Mouse (Mus musculus) hindbrain, embryonic 11.5 days (tissue): ENCODE measurements around the gene Ash1l. TPM values are rescaled to one million over a fixed set of nuclear protein-coding genes. Genes with fewer than 3 reads are reported as not detected.
A peak's percentile ranks its signal among the peaks of the same experiment; 100 is the strongest.
"Not testable (repeated sequence)": the region's sequence is repeated elsewhere in the genome, so short reads cannot be mapped to it uniquely, and the experiment has no call there.

Experiments used
- ATAC-seq: fragments of 200-750 bp; cut with Nextera tagmentation; 2 replicates; pipeline ENCODE4 v1.8.0; 2017; ENCODE audit warnings: mild to moderate bottlenecking, moderate TSS enrichment, moderate library complexity; ENCODE audit not compliant: low FRiP score
- DNase-seq: peaks from one replicate; pipeline ENCODE4 v3.0.0-alpha.2; 2015; ENCODE audit warnings: low spot score
- H3K27ac ChIP-seq: fragments of 300-500 bp; sonication (generic); 2 replicates; pipeline ENCODE4 v1.5.1; 2014; ENCODE audit warnings: mild to moderate bottlenecking, low read depth, low read length
- H3K27me3 ChIP-seq: fragments of 300-500 bp; sonication (generic); 2 replicates; pipeline ENCODE4 v1.6.1; 2014; ENCODE audit warnings: mild to moderate bottlenecking, low read length, moderate library complexity, mixed read lengths; ENCODE audit not compliant: control insufficient read depth, insufficient read depth
- H3K36me3 ChIP-seq: fragments of 300-500 bp; sonication (generic); 2 replicates; pipeline ENCODE4 v1.6.1; 2014; ENCODE audit warnings: mild to moderate bottlenecking, low read length, moderate library complexity, mixed read lengths; ENCODE audit not compliant: control insufficient read depth, insufficient read depth
- H3K4me1 ChIP-seq: fragments of 300-500 bp; sonication (generic); replicated peaks from 2 replicates; pipeline ENCODE4 v1.6.1; 2014; ENCODE audit warnings: low read length, mixed read lengths; ENCODE audit not compliant: control insufficient read depth, insufficient read depth
- H3K4me2 ChIP-seq: fragments of 300-500 bp; sonication (generic); replicated peaks from 2 replicates; pipeline ENCODE4 v1.6.1; 2014; ENCODE audit warnings: mild to moderate bottlenecking, low read depth, low read length
- H3K4me3 ChIP-seq: fragments of 300-500 bp; sonication (generic); 2 replicates; pipeline ENCODE4 v1.5.1; 2014; ENCODE audit warnings: low read depth, low read length
- H3K9ac ChIP-seq: fragments of 300-500 bp; sonication (generic); 2 replicates; pipeline ENCODE4 v1.6.1; 2014; ENCODE audit warnings: low read depth, low read length
- H3K9me3 ChIP-seq: fragments of 300-500 bp; sonication (generic); 2 replicates; pipeline ENCODE4 v1.6.1; 2016; ENCODE audit warnings: low read length; ENCODE audit not compliant: control insufficient read depth
- WGBS: fragments of 180-500 bp; shearing (Covaris S2); extraction: QIAGEN DNeasy Blood & Tissue Kit; methylation state at CpG from one replicate; pipeline ENCODE4 v1.1.7; 2014; 5-methylcytosine and 5-hydroxymethylcytosine counted together
- polyA plus RNA-seq: library from polyadenylated mRNA; unstranded; fragments of >200 nt; fragmentation: Nextera tagmentation; extraction: Ambion mirVana; gene quantifications from 2 replicates; pipeline ENCODE4 v1.2.1, GENCODE M21; 2014

The Ash1l gene
- polyA plus RNA-seq, 1 experiment from 2014 or later, result 22.9 TPM

DNA sequence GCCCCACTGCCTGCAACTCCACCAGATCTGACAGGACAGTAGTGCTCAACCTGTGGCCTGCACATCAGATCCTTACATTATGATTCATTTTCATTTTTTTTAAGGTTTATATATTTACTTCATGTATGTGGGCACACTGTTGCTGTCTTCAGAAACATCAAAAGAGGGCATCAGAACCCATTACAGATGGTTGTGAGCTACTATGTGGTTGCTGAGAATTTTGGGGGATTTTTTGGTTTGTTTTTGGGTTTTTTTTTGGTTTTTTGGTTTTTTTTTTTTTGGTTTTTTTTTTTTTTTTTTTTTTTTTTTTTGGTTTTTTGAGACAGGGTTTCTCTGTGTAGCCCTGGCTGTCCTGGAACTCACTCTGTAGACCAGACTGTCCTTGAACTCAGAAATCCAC is 131.9 kb downstream of the Ash1l start:
- H3K27ac ChIP-seq, H3K36me3 ChIP-seq, ATAC-seq, H3K9ac ChIP-seq, H3K4me2 ChIP-seq, H3K9me3 ChIP-seq, DNase-seq, H3K4me3 ChIP-seq, H3K4me1 ChIP-seq, H3K27me3 ChIP-seq: not testable (repeated sequence)

DNA sequence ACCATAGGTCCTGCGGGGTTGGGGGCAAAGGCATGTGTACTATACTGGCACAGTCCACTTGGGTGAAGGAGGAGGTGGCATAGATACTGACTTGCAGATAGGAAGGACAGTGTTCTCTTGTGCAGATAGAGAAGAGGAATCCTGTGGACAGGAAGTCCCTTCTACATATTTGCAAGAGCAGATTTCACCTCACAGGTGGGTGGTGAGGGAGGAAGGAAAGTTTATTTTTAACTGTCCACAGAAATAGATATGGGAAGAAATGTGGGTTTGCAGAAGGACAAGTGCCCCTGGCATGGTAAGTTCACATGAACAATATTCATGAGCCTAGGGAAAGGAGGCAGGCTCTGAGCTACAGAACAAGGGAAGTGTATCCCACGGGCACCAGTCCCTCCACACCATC is 133.7 kb downstream of the Ash1l start:
- no peak overlapping the region for H3K4me2 ChIP-seq
- ATAC-seq (no peak), DNase-seq (no peak)
- no peak overlapping the region for H3K27ac ChIP-seq
- WGBS, result 90% methylated on average over 2 of the region's 2 CpGs
- H3K36me3 ChIP-seq, result peaks cover 6% of the 10 kb centered on the region; the same call in 1 of the 2 replicates
- no peak overlapping the region for H3K9ac ChIP-seq
- H3K27me3 ChIP-seq, result peaks cover 9% of the 10 kb centered on the region
- 0 out of 2 replicates have a peak, but pooled peaks cover 2% of the 10 kb centered on the region for H3K4me1 ChIP-seq
- no peaks in the 10 kb centered on the region for H3K9me3 ChIP-seq
- H3K4me3 ChIP-seq, result no peak overlapping the region

DNA sequence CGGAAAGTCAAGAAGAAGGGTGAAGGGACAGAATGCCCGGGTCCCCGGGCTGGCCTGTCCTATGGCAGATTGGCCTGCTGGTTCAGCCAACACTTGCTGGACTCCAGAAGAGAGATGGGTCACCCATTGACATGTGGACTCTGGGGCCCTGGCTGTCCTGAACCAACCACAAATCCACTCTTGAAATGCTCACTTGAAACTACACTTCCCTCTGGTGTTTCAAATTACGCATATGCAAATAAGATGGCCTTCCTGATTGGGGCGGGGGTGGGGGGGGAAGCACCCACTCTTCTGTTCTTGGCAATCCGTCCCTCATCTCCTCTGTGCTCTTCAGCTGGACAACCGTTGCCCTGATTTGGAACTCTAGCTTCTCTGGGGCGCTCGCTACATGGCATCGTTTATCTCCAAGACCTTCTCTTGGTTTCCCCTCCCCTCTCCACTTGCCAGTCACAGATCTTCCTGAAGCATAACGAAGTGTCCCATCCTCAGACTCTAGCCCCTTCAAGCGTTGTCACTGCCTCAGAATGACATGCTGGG is 134.3 kb downstream of the Ash1l start:
- Histone ChIP-seq H3K27ac (no peak overlapping the region), H3K27me3 (peaks cover 11% of the 10 kb centered on the region), H3K4me3 (no peak overlapping the region), H3K4me2 (no peak overlapping the region), H3K9ac (no peak overlapping the region), H3K9me3 (no peaks in the 10 kb centered on the region), H3K36me3 (peaks cover 4% of the 10 kb centered on the region; the same call in 1 of the 2 replicates), H3K4me1 (0 out of 2 replicates have a peak, but pooled peaks cover 2% of the 10 kb centered on the region)
- no peak for ATAC-seq
- no peak for DNase-seq
- WGBS, result 82% methylated on average over 12 of the region's 12 CpGs

DNA sequence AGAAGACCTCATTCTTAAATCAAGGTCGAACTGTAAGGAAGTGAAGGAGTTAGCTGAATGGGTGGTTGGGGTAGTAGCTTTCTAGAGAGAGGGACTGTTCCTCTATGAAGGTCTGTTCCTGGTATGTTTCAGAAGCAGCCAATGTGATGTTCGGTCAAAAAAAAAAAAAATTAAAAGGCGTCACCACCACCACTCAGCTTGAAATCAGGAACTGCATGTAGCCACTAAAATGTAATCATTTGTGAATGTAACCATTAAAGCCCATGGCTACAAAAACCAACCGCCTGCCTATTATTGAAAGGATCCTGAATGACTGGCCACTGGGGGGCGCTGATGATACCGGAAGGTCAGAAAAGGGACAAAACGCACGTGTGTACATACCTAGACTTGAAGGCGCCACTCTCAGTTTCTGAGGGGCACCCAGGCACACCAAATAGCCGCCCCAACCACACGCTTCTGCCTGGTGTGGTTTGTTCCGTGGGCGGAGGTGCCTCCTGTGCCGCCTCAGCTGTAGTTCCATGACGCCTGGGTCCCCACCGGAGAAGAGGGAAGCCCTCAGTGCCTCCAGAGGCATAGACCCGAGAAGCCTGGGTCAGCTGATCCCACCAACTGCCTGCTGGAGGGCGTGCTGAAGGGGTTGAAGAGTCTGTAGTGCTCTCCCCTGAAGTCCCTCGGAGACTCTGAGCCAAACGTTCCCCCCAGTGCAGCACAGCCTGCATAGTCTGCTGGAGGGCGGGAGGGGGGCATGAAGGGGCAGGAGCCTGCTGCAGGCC is 137.1 kb downstream of the Ash1l start:
- no peak for ATAC-seq
- Histone ChIP-seq H3K9ac (no peak overlapping the region), H3K27ac (no peak overlapping the region), H3K9me3 (no peaks in the 10 kb centered on the region), H3K4me2 (no peak overlapping the region), H3K36me3 (peaks cover 4% of the 10 kb centered on the region; the same call in 1 of the 2 replicates), H3K27me3 (peaks cover 23% of the 10 kb centered on the region), H3K4me1 (peaks cover 10% of the 10 kb centered on the region), H3K4me3 (no peak overlapping the region)
- 36% methylated on average over 21 of the region's 21 CpGs for WGBS
- peak; percentile 91 for DNase-seq

DNA sequence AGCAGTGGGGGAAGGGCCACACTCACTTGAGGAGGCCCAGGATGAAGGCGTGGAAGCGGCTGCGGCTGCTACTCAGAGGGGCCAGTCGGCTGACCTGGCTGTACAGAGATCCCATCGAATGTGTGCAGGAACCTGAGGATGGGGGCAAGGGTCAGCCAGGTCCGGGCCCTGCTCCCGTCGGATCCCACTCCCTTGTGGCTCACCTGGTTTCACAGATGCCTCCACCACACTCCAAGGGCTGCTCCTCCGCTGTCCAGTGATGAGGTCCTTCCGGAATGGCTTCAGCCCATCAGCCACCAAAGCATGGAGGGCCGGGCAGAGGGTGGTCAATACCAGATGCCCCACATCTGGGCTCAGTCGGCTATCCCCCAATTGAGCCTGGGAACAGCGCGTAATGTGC is 138.6 kb downstream of the Ash1l start:
- Histone ChIP-seq H3K27me3 (peaks cover 24% of the 10 kb centered on the region), H3K4me1 (peaks cover 13% of the 10 kb centered on the region), H3K9me3 (no peaks in the 10 kb centered on the region), H3K27ac (no peak overlapping the region), H3K36me3 (peaks cover 4% of the 10 kb centered on the region; the same call in 1 of the 2 replicates), H3K4me3 (peak overlapping the region; percentile 63; the same call in 1 of the 2 replicates), H3K4me2 (no peak overlapping the region), H3K9ac (no peak overlapping the region)
- ATAC-seq, result no peak
- 60% methylated on average over 14 of the region's 14 CpGs for WGBS
- no peak for DNase-seq

DNA sequence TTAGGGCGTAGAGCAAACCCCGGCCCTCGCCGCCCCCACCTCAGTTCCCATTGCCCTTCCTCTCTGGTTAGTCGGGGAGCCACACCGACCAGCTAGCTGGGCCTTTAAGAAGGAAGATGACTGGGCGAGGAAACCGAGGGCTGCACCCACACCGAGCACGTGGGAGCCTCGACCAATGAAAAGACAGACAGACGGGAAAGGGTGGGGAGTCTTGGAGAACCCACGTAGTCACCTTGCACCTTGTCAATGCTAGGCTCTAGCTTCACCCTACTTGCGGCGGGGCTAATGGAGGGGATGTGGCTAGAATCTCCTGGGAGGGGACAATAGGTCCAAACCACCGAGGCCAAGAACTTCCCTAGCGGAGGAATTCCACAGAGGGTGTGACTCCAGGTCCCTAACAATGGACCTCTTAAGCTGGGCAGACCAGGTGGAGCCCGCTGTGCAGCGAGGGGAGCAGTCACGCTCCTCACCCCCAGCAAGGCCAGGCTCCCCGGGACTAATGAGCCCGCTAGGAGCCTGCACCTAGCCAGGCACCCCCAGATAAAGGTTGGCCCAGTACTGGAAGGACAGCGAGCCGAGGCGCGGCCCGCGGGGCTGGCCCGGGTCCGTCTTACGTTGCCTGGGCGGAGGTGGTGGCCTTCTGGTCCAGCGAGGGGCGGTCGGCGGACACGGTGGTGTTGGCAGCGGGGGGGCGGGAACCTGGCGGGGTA is 139.6 kb downstream of the Ash1l start:
- Histone ChIP-seq H3K4me3 (peak overlapping the region; percentile 63), H3K9me3 (no peaks in the 10 kb centered on the region), H3K36me3 (peaks cover 4% of the 10 kb centered on the region; the same call in 1 of the 2 replicates), H3K4me2 (peak overlapping the region; percentile 98), H3K9ac (peak overlapping the region; percentile 73), H3K4me1 (peaks cover 13% of the 10 kb centered on the region), H3K27me3 (peaks cover 24% of the 10 kb centered on the region), H3K27ac (peak overlapping the region; percentile 65; the same call in 1 of the 2 replicates)
- under 1% methylated on average over 37 of the region's 40 CpGs for WGBS
- DNase-seq, result peak; percentile 79
- ATAC-seq, result peak; percentile 48

DNA sequence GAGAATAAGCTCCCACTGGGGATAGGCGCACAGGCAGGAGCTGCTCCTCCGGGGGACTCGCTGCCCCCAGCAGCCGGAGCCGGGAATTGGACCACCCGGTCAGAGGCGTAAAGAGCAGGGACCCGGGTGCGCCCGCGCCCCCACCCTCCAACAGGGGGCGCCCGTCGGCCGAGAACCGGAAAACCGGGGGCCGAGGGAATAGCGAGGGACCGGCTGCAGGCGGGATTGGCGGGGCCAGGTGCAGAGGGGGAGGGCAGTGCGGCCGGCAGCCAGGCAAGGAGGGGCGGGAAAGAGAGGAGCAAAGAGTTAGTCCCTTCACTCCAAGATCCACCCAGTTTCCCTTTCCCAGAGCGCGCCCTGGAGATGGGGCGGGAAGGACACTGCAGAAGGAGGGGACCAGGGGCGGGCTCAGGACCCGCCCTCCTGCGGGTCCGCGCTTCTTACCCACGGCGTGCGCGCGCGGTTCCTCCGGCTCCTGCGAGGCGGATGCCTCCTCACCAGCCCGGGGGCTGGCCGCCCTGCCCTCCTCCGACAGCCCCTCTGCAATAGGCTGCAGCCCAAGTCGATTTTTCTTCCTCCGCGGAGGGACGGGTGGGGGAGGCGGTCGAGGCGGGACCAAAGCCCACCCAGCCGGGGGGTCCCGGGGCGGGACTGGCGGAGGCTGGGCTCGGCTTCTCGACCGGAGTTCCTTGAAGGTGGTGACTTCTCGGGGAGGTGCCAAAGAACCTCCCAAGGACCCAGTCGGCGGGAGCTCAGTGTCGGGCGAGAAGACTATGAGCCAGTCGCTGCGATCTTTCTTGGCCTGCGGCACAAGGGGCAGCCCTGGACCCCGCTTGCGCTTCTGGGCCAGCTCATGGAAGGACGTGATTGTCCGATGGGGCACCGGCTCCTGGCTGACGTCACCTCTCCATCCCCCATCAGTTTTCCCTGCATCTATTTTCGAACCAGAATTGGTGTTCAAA is 140.6 kb downstream of the Ash1l start:
- Histone ChIP-seq H3K27me3 (peaks cover 24% of the 10 kb centered on the region), H3K4me3 (peak overlapping the region; percentile 63), H3K9ac (peak overlapping the region; percentile 73), H3K4me1 (peaks cover 13% of the 10 kb centered on the region), H3K4me2 (peak overlapping the region; percentile 98), H3K36me3 (peaks cover 4% of the 10 kb centered on the region; the same call in 1 of the 2 replicates), H3K27ac (peak overlapping the region; percentile 65), H3K9me3 (no peaks in the 10 kb centered on the region)
- ATAC-seq, result peak; percentile 63
- WGBS, result 0% methylated on average over 50 of the region's 74 CpGs
- peak; percentile 90 for DNase-seq
